Mouse (Mus musculus) forebrain, embryonic 14.5 days (tissue): ENCODE results near the gene N4bp2l1. TPM values are rescaled to one million over a fixed set of nuclear protein-coding genes. Genes with fewer than 3 reads are reported as not detected.

Source experiments
- ATAC-seq: fragments of 200-750 bp; cut with Nextera tagmentation; 2 replicates; pipeline ENCODE4 v1.8.0; 2017; ENCODE audit warnings: mild to moderate bottlenecking, moderate library complexity
- DNase-seq: peaks from one replicate; pipeline ENCODE4 v3.0.0-alpha.2; 2015; ENCODE audit warnings: low spot score
- H3K27ac ChIP-seq: fragments of 300-500 bp; sonication (generic); 2 replicates; pipeline ENCODE4 v1.5.1; 2014; ENCODE audit warnings: low read depth, mild to moderate bottlenecking, control low read depth, low read length, moderate library complexity
- H3K27me3 ChIP-seq: fragments of 300-500 bp; sonication (generic); replicated peaks from 2 replicates; pipeline ENCODE4 v1.6.1; 2014; ENCODE audit warnings: low read length, control low read depth, mixed read lengths; ENCODE audit not compliant: control insufficient read depth, insufficient read depth
- H3K36me3 ChIP-seq: fragments of 300-500 bp; sonication (generic); 2 replicates; pipeline ENCODE4 v1.6.1; 2014; ENCODE audit warnings: low read length, control low read depth; ENCODE audit not compliant: control insufficient read depth, insufficient read depth
- H3K4me1 ChIP-seq: fragments of 300-500 bp; sonication (generic); 2 replicates; pipeline ENCODE4 v1.6.1; 2014; ENCODE audit warnings: antibody characterized with exemption, low read length, control low read depth; ENCODE audit not compliant: control insufficient read depth, insufficient read depth
- H3K4me2 ChIP-seq: fragments of 300-500 bp; sonication (generic); 2 replicates; pipeline ENCODE4 v1.6.1; 2014; ENCODE audit warnings: mild to moderate bottlenecking, control low read depth, low read length
- H3K4me3 ChIP-seq: fragments of 300-500 bp; sonication (generic); 2 replicates; pipeline ENCODE4 v1.5.1; 2014; ENCODE audit warnings: low read depth, low read length, control low read depth
- H3K9ac ChIP-seq: fragments of 300-500 bp; sonication (generic); 2 replicates; pipeline ENCODE4 v1.6.1; 2014; ENCODE audit warnings: mild to moderate bottlenecking, low read length, control low read depth, moderate library complexity
- H3K9me3 ChIP-seq: fragments of 300-500 bp; sonication (generic); replicated peaks from 2 replicates; pipeline ENCODE4 v1.6.1; 2016; ENCODE audit warnings: low read length, control low read depth, mixed read lengths; ENCODE audit not compliant: control insufficient read depth
- WGBS: fragments of 180-500 bp; shearing (Covaris S2); extraction: QIAGEN DNeasy Blood & Tissue Kit; methylation state at CpG from one replicate; pipeline ENCODE4 v1.1.7; 2014; 5-methylcytosine and 5-hydroxymethylcytosine counted together
- polyA plus RNA-seq: library from polyadenylated mRNA; unstranded; fragments of >200 nt; fragmentation: Nextera tagmentation; extraction: Ambion mirVana; gene quantifications from 2 replicates; pipeline ENCODE4 v1.2.1, GENCODE M21; 2014

The N4bp2l1 gene
- polyA plus RNA-seq, 1 experiment from 2014 or later, result 7.4 TPM

- H3K27ac ChIP-seq, result no peak overlapping the region
- DNase-seq (no peak), ATAC-seq (no peak)
- WGBS, result 85% methylated on average over 6 of the region's 6 CpGs
- H3K4me1 ChIP-seq, result no peaks in the 10 kb centered on the region
- H3K36me3 ChIP-seq, result no peaks in the 10 kb centered on the region
- no peaks in the 10 kb centered on the region for H3K27me3 ChIP-seq
- H3K4me2 ChIP-seq, result no peak overlapping the region
- H3K9me3 ChIP-seq, result no peaks in the 10 kb centered on the region
- no peak overlapping the region for H3K4me3 ChIP-seq
- H3K9ac ChIP-seq, result no peak overlapping the region
These were observed 18.3 kb downstream of the N4bp2l1 start for GRCm38 (mm10) chr5:150578613-150579171.

- H3K27ac ChIP-seq, result no peak overlapping the region
- H3K4me3 ChIP-seq, result no peak overlapping the region
- 89% methylated on average over 11 of the region's 11 CpGs for WGBS
- no peaks in the 10 kb centered on the region for H3K9me3 ChIP-seq
- peaks cover 17% of the 10 kb centered on the region for H3K36me3 ChIP-seq
- no peak overlapping the region for H3K9ac ChIP-seq
- no peak for ATAC-seq
- no peak for DNase-seq
- no peaks in the 10 kb centered on the region for H3K27me3 ChIP-seq
- no peak overlapping the region for H3K4me2 ChIP-seq
- no peaks in the 10 kb centered on the region for H3K4me1 ChIP-seq
These were observed 20.2 kb downstream of the N4bp2l1 start for GRCm38 (mm10) chr5:150576832-150577231.

- 79% methylated on average over 5 of the region's 5 CpGs for WGBS
- ATAC-seq (no peak), DNase-seq (no peak)
- no peak overlapping the region for H3K4me3 ChIP-seq
- H3K4me2 ChIP-seq, result no peak overlapping the region
- H3K9me3 ChIP-seq, result no peaks in the 10 kb centered on the region
- H3K9ac ChIP-seq, result no peak overlapping the region
- H3K4me1 ChIP-seq, result no peaks in the 10 kb centered on the region
- peaks cover 27% of the 10 kb centered on the region for H3K36me3 ChIP-seq
- H3K27me3 ChIP-seq, result no peaks in the 10 kb centered on the region
- no peak overlapping the region for H3K27ac ChIP-seq
These were observed 22.1 kb downstream of the N4bp2l1 start for GRCm38 (mm10) chr5:150574885-150575284.

GRCm38 (mm10) chr5:150574403-150574802 lies 22.6 kb downstream of the N4bp2l1 start:
- WGBS, result 92% methylated on average over 3 of the region's 3 CpGs
- Histone ChIP-seq H3K27ac (no peak overlapping the region), H3K9ac (no peak overlapping the region), H3K4me1 (no peaks in the 10 kb centered on the region), H3K36me3 (peaks cover 27% of the 10 kb centered on the region), H3K9me3 (no peaks in the 10 kb centered on the region), H3K4me3 (no peak overlapping the region), H3K4me2 (no peak overlapping the region), H3K27me3 (no peaks in the 10 kb centered on the region)
- ATAC-seq (no peak), DNase-seq (no peak)

GRCm38 (mm10) chr5:150570496-150571219 lies 26.3 kb downstream of the N4bp2l1 start:
- Histone ChIP-seq H3K9me3 (no peaks in the 10 kb centered on the region), H3K9ac (no peak overlapping the region), H3K27me3 (no peaks in the 10 kb centered on the region), H3K4me3 (no peak overlapping the region), H3K36me3 (peaks cover 49% of the 10 kb centered on the region), H3K4me1 (no peaks in the 10 kb centered on the region), H3K4me2 (no peak overlapping the region), H3K27ac (no peak overlapping the region)
- peak; percentile 59 for DNase-seq
- WGBS, result 64% methylated on average over 11 of the region's 11 CpGs
- peak; percentile 65 for ATAC-seq

GRCm38 (mm10) chr5:150566971-150567370 lies 30.0 kb downstream of the N4bp2l1 start:
- Histone ChIP-seq H3K4me1 (no peaks in the 10 kb centered on the region), H3K4me3 (no peak overlapping the region), H3K9ac (no peak overlapping the region), H3K9me3 (no peaks in the 10 kb centered on the region), H3K4me2 (no peak overlapping the region), H3K27ac (no peak overlapping the region), H3K27me3 (no peaks in the 10 kb centered on the region), H3K36me3 (peaks cover 45% of the 10 kb centered on the region; the same call in 1 of the 2 replicates)
- no peak for DNase-seq
- WGBS, result 88% methylated on average over 5 of the region's 5 CpGs
- no peak for ATAC-seq

- no peak overlapping the region for H3K9ac ChIP-seq
- no peak overlapping the region for H3K4me2 ChIP-seq
- no peaks in the 10 kb centered on the region for H3K27me3 ChIP-seq
- H3K9me3 ChIP-seq, result no peaks in the 10 kb centered on the region
- no peak overlapping the region for H3K27ac ChIP-seq
- no peaks in the 10 kb centered on the region for H3K4me1 ChIP-seq
- WGBS, result 48% methylated on average over 3 of the region's 3 CpGs
- no peak overlapping the region for H3K4me3 ChIP-seq
- H3K36me3 ChIP-seq, result peaks cover 50% of the 10 kb centered on the region; the same call in 1 of the 2 replicates
- ATAC-seq, result no peak
- DNase-seq, result no peak
These were observed 30.8 kb downstream of the N4bp2l1 start for GRCm38 (mm10) chr5:150566226-150566625.

GRCm38 (mm10) chr5:150564426-150564825 lies 32.6 kb downstream of the N4bp2l1 start:
- H3K36me3 ChIP-seq, result peaks cover 53% of the 10 kb centered on the region
- no peak overlapping the region for H3K4me3 ChIP-seq
- no peaks in the 10 kb centered on the region for H3K4me1 ChIP-seq
- H3K9me3 ChIP-seq, result no peaks in the 10 kb centered on the region
- ATAC-seq, result no peak
- DNase-seq, result no peak
- H3K9ac ChIP-seq, result no peak overlapping the region
- no peaks in the 10 kb centered on the region for H3K27me3 ChIP-seq
- H3K4me2 ChIP-seq, result no peak overlapping the region
- 91% methylated on average over 6 of the region's 6 CpGs for WGBS
- H3K27ac ChIP-seq, result no peak overlapping the region

- ATAC-seq (no peak), DNase-seq (no peak)
- H3K27ac ChIP-seq, result no peak overlapping the region
- H3K4me3 ChIP-seq, result no peak overlapping the region
- H3K4me1 ChIP-seq, result no peaks in the 10 kb centered on the region
- no peaks in the 10 kb centered on the region for H3K9me3 ChIP-seq
- no peak overlapping the region for H3K4me2 ChIP-seq
- WGBS, result 89% methylated on average over 5 of the region's 5 CpGs
- peaks cover 51% of the 10 kb centered on the region for H3K36me3 ChIP-seq
- H3K27me3 ChIP-seq, result no peaks in the 10 kb centered on the region
- no peak overlapping the region for H3K9ac ChIP-seq
These were observed 35.2 kb downstream of the N4bp2l1 start for GRCm38 (mm10) chr5:150561783-150562182.
